Mouse (Mus musculus): ENCODE data around the gene Anxa4. TPM values are rescaled to one million over a fixed set of nuclear protein-coding genes. Genes with fewer than 3 reads are reported as not detected.

Anxa4 gene
- total and polyA plus RNA-seq, 2 experiments from 2014 or later: 23.7 to 26.1 TPM

- H3K4me3 ChIP-seq (ENCODE audit: low read depth, low read length): no peak overlapping the region
These were observed 16.7 kb downstream of the Anxa4 start for GRCm38 (mm10) chr6:86776706-86777071.

GRCm38 (mm10) chr6:86776001-86776705, 17.2 kb downstream of the Anxa4 start:
- TF ChIP-seq EP300 (IDR thresholded peaks at IDR 0.05; ENCODE audit: low read depth) (0 out of 2 replicates have a peak, but pooled peaks have one; percentile 22), CTCF (IDR thresholded peaks at IDR 0.05; ENCODE audit: low read depth) (no peak)
- ATAC-seq (ENCODE audit: insufficient read depth, low read depth): peak; percentile 74
- Histone ChIP-seq H3K27ac (ENCODE audit: low read depth) (peak overlapping the region; percentile 79), H3K27me3 (ENCODE audit: control insufficient read depth, insufficient read depth, low read length) (no peaks in the 10 kb centered on the region), H3K9me3 (replicated peaks; ENCODE audit: control insufficient read depth, low read length) (no peaks in the 10 kb centered on the region), H3K4me2 (ENCODE audit: low read depth, low read length) (0 out of 2 replicates have a peak overlapping the region, but pooled peaks have one; percentile 4), H3K9ac (replicated peaks; ENCODE audit: low read depth, low read length) (no peak overlapping the region), H3K4me3 (ENCODE audit: low read depth, low read length) (no peak overlapping the region), H3K4me1 (ENCODE audit: control insufficient read depth, insufficient read depth) (0 out of 2 replicates have a peak, but pooled peaks cover 7% of the 10 kb centered on the region), H3K36me3 (replicated peaks; ENCODE audit: control insufficient read depth, insufficient read depth, low read length) (no peaks in the 10 kb centered on the region)
- DNase-seq (ENCODE audit: low spot score): no peak
- WGBS: 44% methylated on average over 8 of the region's 8 CpGs

More at GRCm38 (mm10) chr6:86776706-86777071, 16.7 kb downstream of the Anxa4 start:
- Histone ChIP-seq H3K9me3 (replicated peaks; ENCODE audit: control insufficient read depth, low read length) (no peaks in the 10 kb centered on the region), H3K4me1 (ENCODE audit: control insufficient read depth, insufficient read depth) (0 out of 2 replicates have a peak, but pooled peaks cover 7% of the 10 kb centered on the region), H3K36me3 (replicated peaks; ENCODE audit: control insufficient read depth, insufficient read depth, low read length) (no peaks in the 10 kb centered on the region), H3K27me3 (ENCODE audit: control insufficient read depth, insufficient read depth, low read length) (no peaks in the 10 kb centered on the region), H3K4me2 (ENCODE audit: low read depth, low read length) (0 out of 2 replicates have a peak overlapping the region, but pooled peaks have one; percentile 4), H3K9ac (replicated peaks; ENCODE audit: low read depth, low read length) (no peak overlapping the region), H3K27ac (ENCODE audit: low read depth) (peak overlapping the region; percentile 79)
- no peak for TF ChIP-seq EP300 (IDR thresholded peaks at IDR 0.05; ENCODE audit: low read depth)
- no peak for TF ChIP-seq CTCF (IDR thresholded peaks at IDR 0.05; ENCODE audit: low read depth)
- ATAC-seq (ENCODE audit: insufficient read depth, low read depth): no peak
- DNase-seq (ENCODE audit: low spot score): no peak
- 33% methylated on average over 4 of the region's 4 CpGs for WGBS

GRCm38 (mm10) chr6:86774937-86775336, 18.4 kb downstream of the Anxa4 start:
- H3K27me3 ChIP-seq (ENCODE audit: control insufficient read depth, insufficient read depth, low read length): no peaks in the 10 kb centered on the region
- no peaks in the 10 kb centered on the region for H3K36me3 ChIP-seq (replicated peaks; ENCODE audit: control insufficient read depth, insufficient read depth, low read length)
- 0 out of 2 replicates have a peak, but pooled peaks cover 7% of the 10 kb centered on the region for H3K4me1 ChIP-seq (ENCODE audit: control insufficient read depth, insufficient read depth)
- no peak overlapping the region for H3K4me3 ChIP-seq (ENCODE audit: low read depth, low read length)
- 74% methylated on average over 6 of the region's 6 CpGs for WGBS
- no peak for DNase-seq (ENCODE audit: low spot score)
- no peak for ATAC-seq (ENCODE audit: insufficient read depth, low read depth)
- H3K27ac ChIP-seq (ENCODE audit: low read depth): no peak overlapping the region
- no peak overlapping the region for H3K4me2 ChIP-seq (ENCODE audit: low read depth, low read length)
- H3K9me3 ChIP-seq (replicated peaks; ENCODE audit: control insufficient read depth, low read length): no peaks in the 10 kb centered on the region
- H3K9ac ChIP-seq (replicated peaks; ENCODE audit: low read depth, low read length): no peak overlapping the region
- TF ChIP-seq EP300 (IDR thresholded peaks at IDR 0.05; ENCODE audit: low read depth) (no peak), CTCF (IDR thresholded peaks at IDR 0.05; ENCODE audit: low read depth) (no peak)

GRCm38 (mm10) chr6:86773830-86774229, 19.6 kb downstream of the Anxa4 start:
- Histone ChIP-seq H3K4me3 (ENCODE audit: low read depth, low read length) (no peak overlapping the region), H3K27ac (ENCODE audit: low read depth) (no peak overlapping the region), H3K4me1 (ENCODE audit: control insufficient read depth, insufficient read depth) (0 out of 2 replicates have a peak, but pooled peaks cover 7% of the 10 kb centered on the region), H3K27me3 (ENCODE audit: control insufficient read depth, insufficient read depth, low read length) (no peaks in the 10 kb centered on the region), H3K9me3 (replicated peaks; ENCODE audit: control insufficient read depth, low read length) (no peaks in the 10 kb centered on the region), H3K36me3 (replicated peaks; ENCODE audit: control insufficient read depth, insufficient read depth, low read length) (no peaks in the 10 kb centered on the region), H3K9ac (replicated peaks; ENCODE audit: low read depth, low read length) (no peak overlapping the region), H3K4me2 (ENCODE audit: low read depth, low read length) (no peak overlapping the region)
- 72% methylated on average over 4 of the region's 4 CpGs for WGBS
- DNase-seq (ENCODE audit: low spot score) (no peak), ATAC-seq (ENCODE audit: insufficient read depth, low read depth) (no peak)
- no peak for TF ChIP-seq CTCF (IDR thresholded peaks at IDR 0.05; ENCODE audit: low read depth)

GRCm38 (mm10) chr6:86772631-86773030, 20.8 kb downstream of the Anxa4 start:
- no peak overlapping the region for H3K4me2 ChIP-seq (ENCODE audit: low read depth, low read length)
- no peaks in the 10 kb centered on the region for H3K36me3 ChIP-seq (replicated peaks; ENCODE audit: control insufficient read depth, insufficient read depth, low read length)
- DNase-seq (ENCODE audit: low spot score) (no peak), ATAC-seq (ENCODE audit: insufficient read depth, low read depth) (peak; percentile 18; the same call in 1 of the 2 replicates)
- TF ChIP-seq CTCF (IDR thresholded peaks at IDR 0.05; ENCODE audit: low read depth) (no peak), EP300 (IDR thresholded peaks at IDR 0.05; ENCODE audit: low read depth) (no peak)
- H3K4me1 ChIP-seq (ENCODE audit: control insufficient read depth, insufficient read depth): 0 out of 2 replicates have a peak, but pooled peaks cover 7% of the 10 kb centered on the region
- no peak overlapping the region for H3K4me3 ChIP-seq (ENCODE audit: low read depth, low read length)
- no peaks in the 10 kb centered on the region for H3K9me3 ChIP-seq (replicated peaks; ENCODE audit: control insufficient read depth, low read length)
- H3K27me3 ChIP-seq (ENCODE audit: control insufficient read depth, insufficient read depth, low read length): no peaks in the 10 kb centered on the region
- H3K9ac ChIP-seq (replicated peaks; ENCODE audit: low read depth, low read length): no peak overlapping the region
- 58% methylated on average over 7 of the region's 7 CpGs for WGBS
- no peak overlapping the region for H3K27ac ChIP-seq (ENCODE audit: low read depth)
